Mouse (Mus musculus) heart, embryonic 14.5 days (tissue): ENCODE results near the gene Mrrf. TPM values are rescaled to one million over a fixed set of nuclear protein-coding genes. Genes with fewer than 3 reads are reported as not detected.

Experiments
- ATAC-seq: fragments of 200-750 bp; cut with Nextera tagmentation; 2 replicates; pipeline ENCODE4 v1.8.0; 2017; ENCODE audit warnings: low read depth, moderate TSS enrichment; ENCODE audit not compliant: insufficient number of reproducible peaks, insufficient read depth, low FRiP score
- H3K27ac ChIP-seq, 2 experiments: fragments of 200-500 bp in 1 of 2; fragments of 300-500 bp in 1 of 2; sonication (generic) in 1 of 2; replicated peaks in 1 of 2; 2 replicates each; pipeline ENCODE4 v1.5.1; 2012 to 2014; ENCODE audit warnings: low read depth in 2 of 2, low read length in 2 of 2, control low read depth in 1 of 2, mild to moderate bottlenecking in 1 of 2, mixed read lengths in 1 of 2; ENCODE audit not compliant: control insufficient read depth in 1 of 2, insufficient read depth in 1 of 2
- H3K27me3 ChIP-seq: fragments of 300-500 bp; sonication (generic); 2 replicates; pipeline ENCODE4 v1.6.1; 2014; ENCODE audit warnings: mild to moderate bottlenecking, low read length, control low read depth; ENCODE audit not compliant: control insufficient read depth, insufficient read depth
- H3K36me3 ChIP-seq: fragments of 300-500 bp; sonication (generic); 2 replicates; pipeline ENCODE4 v1.6.1; 2014; ENCODE audit warnings: mild to moderate bottlenecking, control low read depth, low read length, mixed read lengths; ENCODE audit not compliant: control insufficient read depth, insufficient read depth
- H3K4me1 ChIP-seq, 2 experiments: fragments of 200-500 bp in 1 of 2; fragments of 300-500 bp in 1 of 2; sonication (generic) in 1 of 2; 2 replicates each; pipeline ENCODE4 v1.6.1; 2012 to 2014; ENCODE audit warnings: low read length in 2 of 2, control low read depth in 1 of 2, mixed read lengths in 1 of 2; ENCODE audit not compliant: control insufficient read depth in 2 of 2, insufficient read depth in 2 of 2
- H3K4me2 ChIP-seq: fragments of 300-500 bp; sonication (generic); 2 replicates; pipeline ENCODE4 v1.6.1; 2014; ENCODE audit warnings: mild to moderate bottlenecking, low read length
- H3K4me3 ChIP-seq, 2 experiments: fragments of 200-500 bp in 1 of 2; fragments of 300-500 bp in 1 of 2; sonication (generic) in 1 of 2; 2 replicates each; pipeline ENCODE4 v1.5.1; 2012 to 2014; ENCODE audit warnings: low read length in 2 of 2, mild to moderate bottlenecking in 2 of 2, control low read depth in 1 of 2, low read depth in 1 of 2, moderate library complexity in 1 of 2; ENCODE audit not compliant: control insufficient read depth in 1 of 2, insufficient read depth in 1 of 2
- H3K9ac ChIP-seq: fragments of 300-500 bp; sonication (generic); 2 replicates; pipeline ENCODE4 v1.6.1; 2014; ENCODE audit warnings: mild to moderate bottlenecking, low read length
- H3K9me3 ChIP-seq: fragments of 300-500 bp; sonication (generic); 2 replicates; pipeline ENCODE4 v1.6.1; 2016; ENCODE audit warnings: low read length, control low read depth; ENCODE audit not compliant: control insufficient read depth
- WGBS: fragments of 180-500 bp; shearing (Covaris S2); extraction: QIAGEN DNeasy Blood & Tissue Kit; methylation state at CpG from one replicate; pipeline ENCODE4 v1.1.7; 2014; 5-methylcytosine and 5-hydroxymethylcytosine counted together
- polyA plus RNA-seq: library from polyadenylated mRNA; unstranded; fragments of >200 nt; fragmentation: Nextera tagmentation; extraction: Ambion mirVana; gene quantifications from 2 replicates; pipeline ENCODE4 v1.2.1, GENCODE M21; 2014

The Mrrf gene
- polyA plus RNA-seq, 1 experiment from 2014 or later: 45.1 TPM

GRCm38 (mm10) chr2:36104956-36105741, 31.0 kb upstream of the Mrrf start, which contains the start of gene Lhx6:
Lhx6 (minus strand) TSS chr2:36105408.
- peak within 1 kb of the TSS; percentile 80 for H3K4me2 ChIP-seq
- 1% methylated on average over 57 of the region's 58 CpGs for WGBS
- H3K27ac ChIP-seq: no peak within 1 kb of the TSS

GRCm38 (mm10) chr2:36108615-36109014, 27.6 kb upstream of the Mrrf start:
- Histone ChIP-seq H3K4me2 (no peak overlapping the region), H3K4me1 (peaks cover 4 to 20% of the 10 kb centered on the region in 2 experiments; a peak in 3 of 4 replicates), H3K27ac (no peak overlapping the region), H3K9me3 (no peaks in the 10 kb centered on the region), H3K27me3 (peaks cover 68% of the 10 kb centered on the region), H3K4me3 (no peak overlapping the region), H3K9ac (no peak overlapping the region), H3K36me3 (no peaks in the 10 kb centered on the region)
- ATAC-seq: no peak
- WGBS: 7% methylated on average over 7 of the region's 7 CpGs

More at GRCm38 (mm10) chr2:36104956-36105741, 31.0 kb upstream of the Mrrf start, which contains the start of gene Lhx6:
- H3K4me1 ChIP-seq: peaks cover 14 to 38% of the 10 kb centered on the region in 2 experiments
- ATAC-seq: peak; percentile 29; the same call in 1 of the 2 replicates
- no peaks in the 10 kb centered on the region for H3K9me3 ChIP-seq
- H3K4me3 ChIP-seq: peak within 1 kb of the TSS; percentile 50
- H3K9ac ChIP-seq: peak within 1 kb of the TSS; percentile 51
- H3K36me3 ChIP-seq: no peaks in the 10 kb centered on the region
- H3K27me3 ChIP-seq: peaks cover 95% of the 10 kb centered on the region

DNA sequence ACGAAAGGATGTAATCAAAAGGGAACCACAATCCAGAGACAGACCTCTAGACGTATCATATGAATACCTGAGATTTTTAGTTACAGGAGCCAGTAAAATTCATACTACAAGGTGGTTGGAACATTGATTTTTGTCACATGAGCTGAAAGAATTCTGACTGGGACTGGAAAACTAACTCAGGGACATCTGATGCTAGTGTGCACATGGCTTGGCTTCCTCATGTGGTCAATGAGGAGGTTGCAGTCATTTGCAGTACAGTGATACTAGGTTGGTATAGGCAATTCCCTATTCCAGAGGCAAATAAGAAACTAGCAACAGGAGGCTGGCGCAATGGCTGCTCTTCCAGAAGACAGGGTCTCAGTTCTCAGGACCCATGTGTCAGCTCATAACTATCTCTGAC, 23.6 kb upstream of the Mrrf start:
- H3K4me2 ChIP-seq: no peak overlapping the region
- no peak overlapping the region for H3K27ac ChIP-seq
- no peak overlapping the region for H3K4me3 ChIP-seq
- H3K9ac ChIP-seq: no peak overlapping the region
- peaks cover 24% of the 10 kb centered on the region for H3K36me3 ChIP-seq
- 73% methylated on average over 3 of the region's 3 CpGs for WGBS
- no peak for ATAC-seq
- no peaks in the 10 kb centered on the region for H3K9me3 ChIP-seq
- H3K27me3 ChIP-seq: peaks cover 28% of the 10 kb centered on the region
- no peaks in the 10 kb centered on the region for H3K4me1 ChIP-seq

DNA sequence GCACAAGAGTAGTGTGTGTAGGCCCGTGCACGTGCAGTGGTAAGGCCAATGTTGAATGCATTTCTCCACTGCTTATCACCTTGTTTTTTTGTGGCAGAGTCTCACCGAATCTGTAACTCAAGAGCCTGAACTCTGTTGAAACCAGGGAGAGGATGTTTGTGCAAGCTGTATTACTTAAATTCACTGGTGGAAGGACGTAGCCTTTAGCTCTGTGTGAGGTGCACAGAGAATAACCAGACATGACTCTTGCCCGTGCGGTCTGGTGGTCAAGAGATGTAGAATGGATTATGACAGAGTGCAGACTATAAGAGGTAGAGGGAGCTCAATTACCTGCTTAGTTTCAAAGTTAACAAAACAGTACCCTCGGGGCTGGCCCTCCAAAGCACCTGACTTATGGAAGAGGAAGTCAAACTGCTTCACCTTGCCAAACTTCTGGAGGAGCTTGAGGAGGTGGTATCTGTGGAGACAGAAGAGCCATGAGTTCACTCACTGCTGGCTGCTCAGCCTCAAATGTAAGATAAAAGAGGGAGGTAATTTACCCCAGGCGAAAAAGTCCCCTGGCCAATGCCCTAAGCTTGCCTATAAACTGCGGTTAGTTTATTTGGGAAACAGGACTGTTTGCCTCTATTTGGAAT, 9.3 kb upstream of the Mrrf start:
- no peak for ATAC-seq
- Histone ChIP-seq H3K27ac (no peak overlapping the region), H3K9ac (no peak overlapping the region), H3K27me3 (no peaks in the 10 kb centered on the region), H3K36me3 (peaks cover 89% of the 10 kb centered on the region), H3K4me2 (no peak overlapping the region), H3K4me1 (peaks cover 0 to 7% of the 10 kb centered on the region in 2 experiments; a peak in 2 of 4 replicates), H3K9me3 (no peaks in the 10 kb centered on the region), H3K4me3 (no peak overlapping the region)
- 90% methylated on average over 9 of the region's 9 CpGs for WGBS

DNA sequence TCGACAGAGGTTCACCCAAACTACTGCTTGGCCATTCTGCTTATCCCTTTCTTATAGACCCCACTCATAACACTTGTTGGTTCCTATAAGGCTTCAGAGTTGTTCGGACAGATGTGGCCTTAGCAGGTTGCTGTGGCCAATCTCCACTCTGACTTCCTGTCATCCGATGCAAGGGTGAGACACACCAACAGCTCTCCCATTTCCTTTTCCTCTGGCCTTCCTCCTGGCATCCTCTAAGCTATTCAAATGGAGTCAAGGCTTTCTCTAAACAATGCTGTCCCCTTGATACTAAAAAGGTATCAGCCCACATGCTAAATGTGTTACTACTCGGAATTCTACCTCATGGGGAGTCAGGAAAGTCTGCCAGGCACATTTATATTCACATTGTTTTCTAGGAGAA, 8.2 kb upstream of the Mrrf start:
- Histone ChIP-seq H3K9ac (no peak overlapping the region), H3K27me3 (no peaks in the 10 kb centered on the region), H3K27ac (no peak overlapping the region), H3K4me2 (no peak overlapping the region), H3K9me3 (no peaks in the 10 kb centered on the region), H3K36me3 (peaks cover 89% of the 10 kb centered on the region), H3K4me3 (no peak overlapping the region), H3K4me1 (peaks cover 0 to 7% of the 10 kb centered on the region in 2 experiments; a peak in 2 of 4 replicates)
- 66% methylated on average over 4 of the region's 4 CpGs for WGBS
- ATAC-seq: no peak

DNA sequence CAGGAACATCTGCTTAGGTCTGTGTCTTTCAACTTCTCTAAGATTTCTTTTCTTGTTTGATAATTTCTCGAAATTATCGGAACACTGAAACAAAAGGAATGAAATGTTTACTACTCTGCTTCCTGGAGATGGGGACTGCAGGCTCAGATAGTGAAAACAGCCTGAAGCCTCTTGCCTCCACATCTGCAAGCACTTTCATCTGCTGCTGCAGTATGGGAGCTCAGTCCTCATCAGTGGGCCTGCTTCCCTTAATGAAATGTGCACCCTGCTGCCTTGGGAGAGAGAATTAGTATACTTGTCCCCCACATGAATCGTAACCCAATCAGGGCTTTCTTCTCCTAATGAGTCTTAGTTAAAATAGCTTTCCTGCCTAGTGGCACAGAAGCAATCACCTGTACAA, 7.1 kb upstream of the Mrrf start:
- H3K9me3 ChIP-seq: no peaks in the 10 kb centered on the region
- H3K4me1 ChIP-seq: peaks cover 0 to 7% of the 10 kb centered on the region in 2 experiments; a peak in 2 of 4 replicates
- no peak overlapping the region for H3K4me2 ChIP-seq
- H3K9ac ChIP-seq: no peak overlapping the region
- H3K27ac ChIP-seq: no peak overlapping the region
- no peak overlapping the region for H3K4me3 ChIP-seq
- H3K36me3 ChIP-seq: peaks cover 89% of the 10 kb centered on the region
- no peaks in the 10 kb centered on the region for H3K27me3 ChIP-seq
- 85% methylated on average over 3 of the region's 3 CpGs for WGBS
- ATAC-seq: no peak

DNA sequence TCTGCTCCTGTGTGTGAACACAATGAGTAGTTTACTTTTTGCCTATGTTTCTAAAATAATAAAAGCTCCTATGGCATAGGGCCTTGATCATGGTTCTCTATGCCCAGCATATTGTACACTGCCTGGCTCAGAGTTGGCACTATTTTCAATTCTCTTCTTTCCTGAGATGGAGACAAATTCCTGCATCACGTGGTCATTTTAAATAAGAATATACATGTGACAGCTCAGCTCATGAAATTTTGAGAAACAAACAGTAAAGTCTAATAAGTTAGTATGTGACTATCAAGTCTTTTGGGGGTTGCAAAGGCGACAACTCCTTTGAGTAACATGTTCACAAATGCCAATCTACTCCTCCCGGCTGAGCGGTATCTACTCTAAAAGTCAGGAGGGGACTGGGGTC, 302 bp upstream of the Mrrf start:
- no peaks in the 10 kb centered on the region for H3K27me3 ChIP-seq
- H3K4me2 ChIP-seq: peak overlapping the region; percentile 80
- ATAC-seq: no peak
- H3K9ac ChIP-seq: peak overlapping the region; percentile 90
- peak overlapping the region; percentile 95 for H3K27ac ChIP-seq
- peak overlapping the region; percentile 88 to 89 for H3K4me3 ChIP-seq
- H3K9me3 ChIP-seq: no peaks in the 10 kb centered on the region
- H3K36me3 ChIP-seq: peaks cover 35% of the 10 kb centered on the region
- H3K4me1 ChIP-seq: peaks cover 4 to 35% of the 10 kb centered on the region in 2 experiments; a peak in 3 of 4 replicates
- 1% methylated on average over 4 of the region's 4 CpGs for WGBS
